Mouse (Mus musculus): ENCODE data around the gene Myo16.

The Myo16 gene

DNA sequence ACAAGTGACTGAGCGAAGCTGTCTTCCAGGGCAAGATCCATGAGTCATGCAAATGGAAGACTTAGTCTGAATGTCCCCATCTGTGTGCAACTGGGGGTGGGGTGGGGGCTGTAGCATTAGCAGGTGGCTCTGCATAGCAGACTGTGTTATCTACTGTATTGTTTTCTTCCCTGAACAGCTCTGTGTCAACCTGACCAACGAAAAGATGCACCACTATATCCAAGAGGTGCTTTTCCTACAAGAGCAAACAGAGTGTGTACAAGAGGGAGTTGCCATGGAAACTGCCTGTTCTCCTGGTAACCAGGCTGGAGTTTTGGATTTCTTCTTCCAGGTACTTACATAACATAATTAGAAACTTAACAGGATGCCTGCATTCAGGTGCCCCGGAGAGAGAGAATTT is 320.7 kb downstream of the Myo16 start:
- no peak for DNase-seq (ENCODE audit: low spot score)

DNA sequence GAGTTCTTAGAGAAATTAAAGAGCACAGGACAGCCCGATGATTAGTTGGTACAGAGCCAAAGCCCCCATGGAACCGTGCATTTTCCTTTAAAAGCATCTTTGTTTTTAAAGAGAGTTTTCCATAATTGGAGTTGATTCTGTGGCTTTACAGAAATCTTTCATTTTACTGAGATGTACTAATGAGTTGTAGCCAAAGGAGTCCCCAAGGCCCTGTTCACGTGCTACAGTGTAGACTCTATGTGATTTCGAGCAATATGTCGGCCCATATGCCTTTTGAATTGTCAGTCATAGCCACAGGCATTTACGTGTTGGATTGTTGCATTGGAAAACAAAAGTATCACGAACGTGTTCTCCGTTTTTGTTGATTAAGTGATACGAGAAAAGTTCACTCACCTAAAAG is 325.3 kb downstream of the Myo16 start:
- no peak for DNase-seq (ENCODE audit: low spot score)

- no peak for DNase-seq (ENCODE audit: low spot score)
These were observed 327.1 kb downstream of the Myo16 start for GRCm38 (mm10) chr8:10480850-10481249.

DNA sequence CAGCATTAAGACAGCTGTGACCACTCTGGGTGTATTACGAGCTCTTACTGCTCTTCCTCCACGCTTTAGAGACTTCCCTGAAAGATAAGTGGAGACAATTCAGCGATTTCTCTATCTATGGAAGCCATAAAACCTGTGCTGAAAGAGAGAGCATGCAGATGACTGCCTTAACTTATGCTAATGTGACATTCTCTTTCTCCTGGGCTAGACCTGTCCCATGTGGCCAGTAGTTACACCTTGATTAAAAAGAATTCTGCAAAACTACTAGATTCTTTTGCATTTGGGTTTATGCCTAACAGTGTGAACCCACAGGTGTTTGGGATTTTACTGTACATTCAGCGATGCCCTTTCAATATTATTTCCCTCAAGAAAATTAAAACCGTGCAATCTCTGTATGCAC is 328.4 kb downstream of the Myo16 start:
- DNase-seq (ENCODE audit: low spot score), result no peak

- no peak for DNase-seq (ENCODE audit: low spot score)
These were observed 329.2 kb downstream of the Myo16 start for GRCm38 (mm10) chr8:10482880-10483279.

DNA sequence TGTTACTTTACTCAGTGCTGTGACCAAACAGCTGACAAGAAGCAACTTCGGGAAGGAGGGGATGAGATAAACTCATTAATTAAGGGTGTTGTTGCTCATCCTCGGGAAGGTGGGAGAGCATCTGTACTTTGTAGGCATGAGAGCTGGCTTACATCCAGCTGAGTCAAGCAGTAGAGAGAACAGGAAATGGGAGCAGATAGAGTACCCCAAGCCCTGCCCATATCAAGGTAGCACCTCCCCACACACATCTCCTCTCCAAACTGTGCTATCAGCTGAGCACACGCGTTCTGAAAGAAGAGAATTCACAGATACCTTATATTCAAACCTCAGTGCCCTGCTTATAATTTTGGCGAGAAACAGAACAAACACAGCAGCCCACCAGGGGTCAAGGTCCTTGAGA is 330.1 kb downstream of the Myo16 start:
- no peak for DNase-seq (ENCODE audit: low spot score)

DNA sequence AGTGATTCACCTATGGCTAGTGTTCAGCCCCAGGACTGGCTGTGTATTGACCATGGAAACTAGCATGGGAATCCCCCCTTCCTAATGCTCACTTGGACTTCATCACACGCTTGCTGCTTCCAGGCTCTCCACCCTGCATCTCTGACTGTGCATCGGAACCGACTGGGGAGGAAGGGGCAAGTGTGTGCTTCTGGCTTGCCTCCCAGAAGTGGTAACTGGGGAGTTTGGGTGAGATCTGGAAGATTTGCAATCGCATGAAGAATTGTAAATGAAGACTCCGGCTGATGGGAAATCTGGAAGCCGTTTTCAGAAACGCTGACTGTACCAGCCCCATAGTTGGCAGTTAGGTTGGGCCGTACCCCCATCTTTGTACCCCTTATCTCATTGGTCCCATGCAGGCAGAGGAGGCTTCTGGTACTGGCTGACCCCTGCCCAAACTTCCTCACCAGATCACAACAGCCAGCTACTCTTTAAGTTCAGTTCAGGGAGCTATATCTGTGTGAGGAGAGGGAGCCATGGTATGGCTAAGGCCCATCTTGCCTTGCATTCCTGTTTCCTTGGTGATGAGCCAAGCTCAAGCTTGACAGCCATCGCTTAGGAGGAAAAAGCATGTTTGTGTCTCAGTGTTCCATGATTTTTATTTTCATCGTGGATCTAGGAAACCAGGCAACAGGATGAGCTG is 336.2 kb downstream of the Myo16 start:
- DNase-seq (ENCODE audit: low spot score), result no peak

GRCm38 (mm10) chr8:10490420-10490784 is 336.7 kb downstream of the Myo16 start:
- no peak for DNase-seq (ENCODE audit: low spot score)

GRCm38 (mm10) chr8:10490874-10491273 is 337.2 kb downstream of the Myo16 start:
- DNase-seq (ENCODE audit: low spot score), result no peak

DNA sequence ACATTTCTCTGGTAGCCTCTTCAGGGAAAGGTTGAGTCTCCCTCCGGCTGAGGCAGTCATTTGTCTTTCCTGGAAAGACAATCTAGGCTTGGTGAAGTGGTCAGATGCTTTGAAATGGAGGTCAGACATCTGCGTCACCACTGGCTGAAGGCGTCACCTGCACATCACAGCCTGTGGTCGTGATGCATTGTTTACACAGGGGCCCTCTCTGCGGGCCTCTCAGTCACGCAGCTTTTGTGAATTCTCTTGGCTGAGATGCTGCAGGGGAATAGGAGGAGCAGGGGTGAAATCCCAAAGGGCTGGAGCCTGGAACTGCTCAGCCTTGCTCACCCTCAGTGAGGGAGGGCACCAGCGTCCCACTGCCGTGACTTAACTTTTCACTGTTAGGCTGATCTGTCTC is 346.1 kb downstream of the Myo16 start:
- DNase-seq (ENCODE audit: low spot score), result peak; percentile 16

DNA sequence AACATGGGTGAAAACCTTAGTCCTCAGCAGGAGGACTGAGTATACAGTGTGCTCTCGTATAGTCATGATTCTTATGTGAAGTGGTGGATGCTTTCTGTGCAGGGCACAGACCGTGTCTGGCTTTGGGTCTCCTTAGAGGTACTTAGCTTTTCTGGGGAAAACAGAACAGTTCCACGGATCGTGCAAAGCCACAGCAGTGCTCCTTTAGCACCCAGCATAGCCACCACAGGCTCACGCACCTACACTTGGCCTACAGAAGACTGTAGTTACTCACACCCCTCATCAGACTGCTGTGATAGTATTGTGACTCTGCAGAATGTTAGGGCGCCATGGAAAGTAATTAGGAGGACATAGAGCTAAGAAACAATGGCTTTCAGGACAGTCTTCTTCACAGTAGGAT is 346.8 kb downstream of the Myo16 start:
- DNase-seq (ENCODE audit: low spot score), result no peak

GRCm38 (mm10) chr8:10501750-10502149 is 348.0 kb downstream of the Myo16 start:
- DNase-seq (ENCODE audit: low spot score), result no peak

- DNase-seq (ENCODE audit: low spot score), result no peak
These were observed 358.4 kb downstream of the Myo16 start for GRCm38 (mm10) chr8:10512105-10512504.

DNA sequence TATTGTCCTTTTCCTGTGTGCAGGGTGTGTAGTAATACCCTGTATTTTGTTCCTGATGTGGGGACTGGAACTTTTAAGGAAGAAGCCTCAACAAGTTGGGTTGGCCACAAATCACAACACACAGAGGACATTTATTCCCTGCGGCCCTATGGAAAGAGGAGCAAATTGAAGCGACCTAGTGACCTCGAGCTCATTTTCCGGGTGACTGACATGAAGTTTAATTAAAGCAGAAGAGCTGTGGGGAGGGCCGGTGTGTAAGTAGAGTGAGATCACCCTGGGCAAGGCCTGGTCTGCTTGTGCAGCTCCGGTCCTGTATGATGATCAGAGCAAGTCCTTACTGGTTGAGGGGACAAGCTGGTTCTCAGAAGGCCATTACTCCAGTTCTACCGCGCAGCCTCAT is 363.7 kb downstream of the Myo16 start:
- no peak for DNase-seq (ENCODE audit: low spot score)

- DNase-seq (ENCODE audit: low spot score), result no peak
These were observed 365.6 kb downstream of the Myo16 start for GRCm38 (mm10) chr8:10519276-10519675.

- DNase-seq (ENCODE audit: low spot score), result peak; percentile 54
These were observed 367.8 kb downstream of the Myo16 start for GRCm38 (mm10) chr8:10521463-10521862.

- DNase-seq (ENCODE audit: low spot score), result no peak
These were observed 372.0 kb downstream of the Myo16 start for GRCm38 (mm10) chr8:10525686-10526085.

DNA sequence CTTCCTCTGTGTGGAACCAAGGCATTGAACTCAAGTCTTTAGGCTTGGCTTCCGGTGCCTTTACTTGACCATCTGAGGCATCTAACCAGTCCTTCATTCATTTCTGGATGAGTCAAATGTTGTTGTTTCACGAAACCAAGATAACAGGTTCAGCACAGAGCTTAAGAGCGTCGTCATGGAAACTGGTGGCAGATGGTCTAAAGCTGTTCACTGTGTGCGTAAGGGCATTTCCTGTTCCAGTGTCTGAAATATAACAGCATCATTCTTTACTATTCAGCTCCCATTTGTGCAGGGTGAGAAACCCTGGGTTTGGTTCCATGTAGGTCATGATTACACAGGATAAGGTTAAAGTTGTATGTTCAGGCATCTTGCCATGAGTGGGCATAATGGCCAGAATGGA is 372.9 kb downstream of the Myo16 start:
- DNase-seq (ENCODE audit: low spot score), result no peak

GRCm38 (mm10) chr8:10534619-10535286 is 381.0 kb downstream of the Myo16 start:
- no peak for DNase-seq (ENCODE audit: low spot score)

DNA sequence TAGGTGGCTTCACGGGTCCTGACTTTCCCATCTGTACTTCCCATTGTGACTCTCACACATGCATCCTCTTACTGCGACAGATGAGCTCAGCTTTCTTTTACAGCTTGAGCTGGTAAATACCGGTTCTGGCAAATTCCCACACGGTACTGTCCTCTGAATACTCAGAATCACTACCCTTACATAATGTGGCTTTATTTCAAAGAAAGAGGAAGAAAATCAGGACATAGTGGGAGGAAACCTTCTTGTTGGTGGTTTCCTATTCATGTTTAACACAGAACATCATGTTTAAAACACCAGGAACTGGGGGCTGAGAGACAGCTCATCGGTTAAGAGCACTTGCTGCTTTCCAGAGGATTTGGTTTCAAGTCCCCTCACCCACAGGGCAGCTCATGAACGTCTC is 384.6 kb downstream of the Myo16 start:
- DNase-seq (ENCODE audit: low spot score), result no peak

- DNase-seq (ENCODE audit: low spot score), result no peak
These were observed 386.0 kb downstream of the Myo16 start for GRCm38 (mm10) chr8:10539665-10540064.

DNA sequence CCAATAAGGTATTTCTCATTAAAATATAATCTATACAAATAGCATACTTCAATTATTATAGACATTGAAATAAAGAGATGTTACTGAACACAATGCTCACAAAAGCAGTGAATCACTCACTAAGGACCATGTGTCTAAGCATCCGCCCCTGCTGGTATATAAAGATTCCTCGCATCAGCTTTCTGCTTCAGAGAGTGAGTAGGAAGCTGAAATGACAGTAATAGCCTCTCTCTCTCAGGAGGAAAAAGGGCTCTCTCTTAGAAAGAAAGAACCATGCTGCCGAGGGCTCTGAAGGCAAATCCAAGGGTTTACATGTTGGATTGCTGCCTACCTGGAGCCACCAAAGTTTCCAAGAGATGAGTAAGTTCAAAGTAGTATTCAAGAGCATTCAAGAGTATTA is 392.2 kb downstream of the Myo16 start:
- DNase-seq (ENCODE audit: low spot score), result no peak

DNA sequence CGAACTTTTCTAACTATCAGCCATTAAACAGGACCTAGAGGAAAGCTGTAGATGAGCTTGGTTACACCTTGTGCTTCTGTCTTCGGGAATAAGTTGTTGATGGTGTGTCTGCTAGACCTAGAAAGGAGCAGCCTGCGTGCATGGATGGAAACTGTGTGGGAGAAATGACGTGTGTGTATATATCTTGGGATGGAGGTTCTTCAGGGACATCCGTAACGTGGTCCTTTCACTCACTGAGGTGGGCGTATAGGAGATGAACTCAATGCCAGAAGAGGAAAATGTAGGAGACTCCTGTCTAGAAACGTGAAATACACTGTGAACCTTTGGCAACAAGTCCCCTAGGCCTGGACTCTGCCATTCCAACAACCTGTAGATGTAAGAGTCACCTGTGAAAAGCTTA is 392.8 kb downstream of the Myo16 start:
- DNase-seq (ENCODE audit: low spot score), result no peak

GRCm38 (mm10) chr8:10548003-10548584 is 394.4 kb downstream of the Myo16 start:
- no peak for DNase-seq (ENCODE audit: low spot score)

All from MN1 (cell line).